Mouse (Mus musculus) MEL (cell line): Measurements from ENCODE around the gene Bora. TPM values are rescaled to one million over a fixed set of nuclear protein-coding genes. Genes with fewer than 3 reads are reported as not detected.

ENCODE experiments used
- polyA plus RNA-seq, 2 experiments: library from polyadenylated mRNA; stranded (reverse) in 1 of 2; unstranded in 1 of 2; fragments of >175 nt in 1 of 2; fragments of >200 nt in 1 of 2; gene quantifications; 2 replicates each; pipeline versions ENCODE4 v1.2.1 to v1.2.4; 2012; ENCODE audit warnings: low replicate concordance in 2 of 2, low read depth in 1 of 2; ENCODE audit not compliant: insufficient read length in 2 of 2, insufficient read depth in 1 of 2, missing spikeins in 1 of 2
- total RNA-seq: library from RNA; depleted of rRNA; stranded (reverse); fragments of 300-350 nt; gene quantifications from 2 replicates; pipeline ENCODE4 v1.2.3, GENCODE M21; 2012; rRNA removed

Gene Bora
- total and polyA plus RNA-seq, 3 experiments, result 32.6 to 71.2 (median 44.9) TPM

Other genes with a start within 250 kb of the Bora start
- 77.1 and 157 TPM in 2 replicates for gene Rpl36a-ps1, start 51.9 kb upstream of the Bora start, total RNA-seq
- gene Rpl36a-ps1, start 51.9 kb upstream of the Bora start, polyA plus RNA-seq, result 1 to 10 TPM in 1 of 2 experiments, not detected in 1; 7.4 TPM
- gene Mzt1, start 88 bp upstream of the Bora start, total RNA-seq, result 16.4 and 17.5 TPM in 2 replicates
- 10 to 100 TPM in 1 of 2 experiments, not detected in 1; 42.3 TPM for gene Mzt1, start 88 bp upstream of the Bora start, polyA plus RNA-seq
- 11.0 and 11.3 TPM in 2 replicates for gene Pibf1, start 53.2 kb downstream of the Bora start, total RNA-seq
- 1 to 10 TPM in 1 of 2 experiments, not detected in 1; 8.4 TPM for gene Pibf1, start 53.2 kb downstream of the Bora start, polyA plus RNA-seq
- 42.2 and 43.5 TPM in 2 replicates for gene Dis3, start 53.5 kb downstream of the Bora start, total RNA-seq
- 100 to 1,000 TPM in 1 of 2 experiments, 10 to 100 TPM in 1; 79.6 to 159 TPM for gene Dis3, start 53.5 kb downstream of the Bora start, polyA plus RNA-seq